Mouse (Mus musculus) gastrocnemius, adult 8-10 months (tissue): Measurements from ENCODE around the gene Dusp21. TPM values are rescaled to one million over a fixed set of nuclear protein-coding genes. Genes with fewer than 3 reads are reported as not detected.

ENCODE experiments used
- DNase-seq, 2 experiments: peaks; one replicate each; pipeline ENCODE4 v3.0.0; 2022; ENCODE audit warnings: low spot score in 2 of 2
- total RNA-seq, 4 experiments: library from RNA; stranded (reverse); gene quantifications; 2 replicates each; pipeline ENCODE4 v1.2.4; 2022

Gene Dusp21
- not detected for total RNA-seq

DNA sequence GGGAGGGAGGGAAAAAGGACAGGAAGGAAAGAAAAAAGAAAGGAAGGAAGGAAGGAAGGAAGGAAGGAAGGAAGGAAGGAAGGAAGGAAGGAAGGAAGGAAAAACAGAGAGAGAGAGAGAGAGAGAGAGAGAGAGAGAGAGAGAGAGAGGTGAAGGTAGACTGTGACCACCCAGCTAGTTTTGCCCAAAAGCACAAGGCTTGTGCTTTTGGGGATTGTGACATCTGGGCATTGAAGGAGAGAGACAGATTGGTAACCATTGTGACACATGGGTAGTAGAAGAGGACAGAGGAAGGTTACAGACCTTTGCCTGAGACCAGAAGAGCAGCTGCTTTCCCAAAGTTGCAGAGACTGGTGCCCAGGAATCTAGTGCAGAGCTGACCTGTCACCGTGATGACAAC, at the start of gene Dusp21:
Dusp21 (plus strand) TSS at position 301 of the 400 bp plus-strand sequence.
- no peak for DNase-seq

DNA sequence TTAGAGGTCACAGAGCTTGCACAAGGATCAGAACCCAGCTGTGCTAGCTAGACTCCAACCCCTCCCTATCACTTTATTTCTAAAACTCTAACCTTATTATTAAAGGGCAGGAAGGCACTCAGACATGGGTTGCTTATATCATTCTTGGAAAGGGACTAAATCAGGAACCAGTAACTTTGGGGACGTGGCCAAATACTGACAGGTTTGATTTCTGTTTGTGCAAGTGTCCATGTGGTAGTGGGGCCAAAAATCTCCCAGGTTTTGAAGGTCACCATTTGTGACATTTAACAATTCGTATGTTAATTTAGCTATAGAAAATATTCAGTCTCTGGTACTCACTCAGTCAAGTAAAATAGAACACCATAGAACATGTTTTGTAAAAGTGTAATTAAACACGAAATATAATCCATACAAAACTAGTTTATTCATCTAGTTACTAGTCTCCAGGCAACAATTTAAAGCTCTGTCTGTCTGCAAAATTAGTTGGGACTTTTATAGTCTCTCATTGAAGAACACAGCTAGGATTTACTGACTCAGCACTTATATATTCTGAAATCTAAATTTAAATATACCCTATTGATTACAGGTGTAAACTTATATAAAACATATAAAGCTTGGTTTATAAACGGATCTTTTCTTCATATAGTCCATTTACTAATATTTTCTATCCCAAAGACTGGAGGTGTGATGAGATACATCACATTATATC, 15.2 kb downstream of the Dusp21 start:
- no peak for DNase-seq

DNA sequence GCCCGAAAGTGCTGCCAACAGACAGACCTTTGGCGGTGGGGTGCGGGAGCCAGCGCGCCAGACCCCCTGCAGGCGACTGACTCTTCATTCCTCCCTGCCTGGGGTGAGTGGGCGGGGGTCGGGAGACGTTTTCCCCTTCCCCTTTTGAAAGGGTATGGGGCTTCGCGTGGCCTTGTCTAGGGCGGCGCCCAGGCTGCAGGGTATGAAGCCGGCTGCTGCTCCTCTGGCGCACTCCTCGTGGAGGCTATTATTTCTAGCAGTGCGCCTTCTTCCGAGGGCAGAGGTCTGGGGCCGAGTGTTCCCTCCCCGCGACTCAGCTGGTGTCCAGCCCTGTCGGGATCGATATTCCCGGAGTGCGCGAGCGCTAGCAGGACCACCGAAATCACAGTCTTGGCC, 16.1 kb downstream of the Dusp21 start:
- no peak for DNase-seq

DNA sequence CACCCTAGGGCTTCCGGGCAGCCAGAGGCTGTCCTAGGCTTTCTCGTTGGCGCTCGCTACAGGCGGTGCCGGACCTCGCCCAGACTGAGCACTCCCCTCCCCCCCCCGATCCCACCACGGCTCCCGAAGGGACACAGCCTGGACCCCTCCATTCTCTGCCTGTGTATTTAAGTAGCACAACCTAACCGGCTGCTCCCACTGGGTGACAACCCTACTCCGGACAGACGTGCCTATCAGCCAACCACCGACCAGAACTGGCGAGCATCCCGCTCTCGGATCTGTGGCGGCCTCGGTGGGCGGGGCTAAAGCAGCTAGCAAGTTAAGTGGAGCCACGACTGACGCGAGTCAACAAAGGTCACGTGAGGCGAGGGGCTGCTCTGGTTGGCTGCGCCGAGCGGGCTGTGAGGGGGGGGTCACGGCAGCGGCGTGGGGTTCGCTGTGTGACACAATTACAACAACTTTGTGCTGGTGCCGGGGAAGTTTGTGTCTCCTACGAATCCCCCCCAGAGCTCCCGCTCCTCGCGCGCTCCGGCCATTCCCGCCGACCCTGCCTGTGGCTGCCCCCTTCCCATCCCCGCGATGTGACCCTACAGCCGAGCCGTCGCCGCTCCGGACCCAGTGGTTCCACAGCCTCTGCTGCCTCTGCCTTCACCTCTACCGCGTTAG, 16.7 kb downstream of the Dusp21 start, which contains the start of gene Kdm6a:
Kdm6a (plus strand) TSS at position 384 of the 666 bp plus-strand sequence.
- DNase-seq = peak; percentile 97 to 100

DNA sequence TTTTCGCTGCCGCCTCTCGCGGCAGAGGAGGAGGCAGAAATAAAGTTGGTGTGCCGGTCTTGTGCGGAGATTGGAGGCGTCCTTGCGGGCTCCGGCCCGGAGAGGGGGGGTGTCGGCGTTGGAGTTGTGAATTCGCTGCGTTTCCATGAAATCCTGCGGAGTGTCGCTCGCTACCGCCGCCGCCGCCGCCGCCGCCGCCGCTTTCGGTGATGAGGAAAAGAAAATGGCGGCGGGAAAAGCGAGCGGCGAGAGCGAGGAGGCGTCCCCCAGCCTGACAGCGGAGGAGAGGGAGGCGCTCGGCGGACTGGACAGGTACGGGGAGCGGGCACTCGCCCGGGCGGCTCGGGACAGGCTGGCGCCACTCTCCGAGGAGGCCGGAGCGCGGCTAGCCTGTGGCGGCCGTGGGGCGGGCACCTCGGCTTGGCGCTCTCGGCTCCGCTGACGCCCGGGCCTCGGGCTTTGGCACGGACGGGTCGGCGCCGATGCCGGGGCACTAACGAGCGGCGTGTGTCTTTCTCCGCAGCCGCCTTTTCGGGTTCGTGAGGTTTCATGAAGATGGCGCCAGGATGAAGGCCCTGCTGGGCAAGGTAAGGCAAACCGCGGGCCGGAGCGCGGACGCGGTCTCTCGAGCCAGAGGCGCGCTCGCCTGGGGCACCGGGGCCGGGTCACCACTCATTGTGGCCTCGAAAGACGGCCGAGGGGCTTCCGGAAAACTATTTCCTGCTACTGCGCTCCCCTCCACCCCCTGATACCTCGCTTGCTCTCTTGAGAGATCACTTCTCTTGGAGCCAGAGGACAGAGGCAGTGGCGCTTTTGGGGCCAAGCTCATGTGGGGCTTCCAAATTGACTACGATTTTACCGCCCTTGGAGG, 17.4 kb downstream of the Dusp21 start:
- DNase-seq = peak; percentile 10 to 59

DNA sequence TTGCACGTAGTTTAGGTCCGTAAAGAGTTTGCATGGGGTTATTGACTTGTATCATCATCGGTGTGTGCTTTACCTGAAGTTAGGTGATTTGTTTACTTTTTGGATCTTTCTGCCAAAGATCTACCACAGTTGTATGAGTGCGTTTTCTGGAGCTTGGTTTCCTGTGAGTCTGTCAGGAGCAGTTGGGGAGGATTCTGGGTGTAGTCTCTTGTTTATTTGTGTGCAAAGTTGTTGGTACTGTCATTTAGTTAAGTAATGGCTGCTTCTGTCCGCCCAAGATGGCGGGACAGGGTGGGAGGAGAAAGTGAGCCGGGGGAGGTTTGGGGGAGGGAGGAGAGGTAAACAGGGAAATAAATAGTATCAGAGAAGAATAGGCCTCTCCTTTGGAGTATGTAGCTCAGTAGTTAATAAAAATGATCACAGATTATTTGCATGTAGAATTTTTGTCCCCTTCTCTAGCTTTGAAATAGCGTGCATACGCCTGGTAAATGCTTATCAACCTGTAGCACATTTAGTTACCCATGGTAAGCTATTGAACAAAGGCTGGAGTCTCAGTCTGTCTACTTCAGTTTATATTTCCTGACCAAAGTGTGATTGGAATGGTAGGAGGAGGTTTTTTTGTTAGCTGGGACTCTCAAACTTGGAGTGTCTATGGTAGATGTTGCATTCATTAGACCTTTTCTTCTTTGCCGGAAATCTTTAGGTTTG, 18.4 kb downstream of the Dusp21 start:
- DNase-seq = no peak

DNA sequence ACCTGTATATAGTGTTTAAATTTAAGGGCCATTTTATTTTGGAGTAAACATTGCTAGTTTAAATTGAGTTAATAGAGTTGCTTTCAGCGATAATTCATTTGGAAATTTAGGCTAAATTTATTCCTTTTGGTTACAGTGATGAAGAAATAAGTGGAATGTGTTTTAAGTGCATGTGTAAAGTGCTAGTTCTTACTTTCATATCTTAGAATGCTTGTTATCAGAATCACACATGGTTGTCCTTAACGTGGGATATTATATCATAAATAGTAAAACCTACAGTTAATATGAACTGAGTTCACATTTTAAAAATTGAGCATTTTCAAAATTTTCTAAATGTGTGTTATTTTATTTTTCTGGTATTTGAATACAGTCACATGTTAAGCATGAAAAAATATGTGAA, 19.5 kb downstream of the Dusp21 start:
- DNase-seq = no peak

DNA sequence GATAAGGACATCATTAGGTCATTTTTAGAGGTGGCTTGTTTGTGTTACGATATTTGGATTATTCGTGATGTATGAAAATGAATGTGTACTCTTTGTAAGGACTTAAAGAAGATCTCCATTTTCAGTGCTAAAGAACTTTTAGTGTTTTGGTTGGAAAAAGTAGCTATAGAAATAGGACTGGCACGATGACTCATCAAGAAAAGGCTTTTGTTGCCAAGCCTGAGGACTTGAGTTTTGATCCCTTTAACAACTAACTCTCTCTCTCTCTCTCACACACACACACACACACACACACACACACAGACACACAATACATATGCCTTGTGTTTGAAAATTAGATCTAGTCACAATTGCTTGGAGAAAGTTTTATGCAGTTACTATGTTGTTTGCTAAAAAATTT, 21.3 kb downstream of the Dusp21 start:
- no peak for DNase-seq

DNA sequence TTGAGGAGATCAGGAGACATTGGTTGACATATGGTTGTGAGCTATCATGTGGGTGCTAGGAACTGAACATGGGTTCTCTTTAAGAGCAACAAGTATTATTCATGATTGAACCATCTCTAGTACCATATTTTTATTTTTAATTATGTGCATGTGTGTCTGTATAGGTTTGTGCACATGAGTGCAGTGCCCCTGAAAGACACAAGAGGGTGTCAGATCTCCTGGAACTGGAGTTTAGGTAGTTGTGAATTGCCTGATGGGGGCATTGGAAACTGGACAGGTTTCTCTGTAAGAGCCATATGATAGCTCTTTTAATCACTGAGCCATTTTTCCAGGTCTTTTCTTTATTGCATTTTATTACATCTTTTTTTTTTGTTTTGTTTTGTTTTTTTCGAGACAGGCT, 23.3 kb downstream of the Dusp21 start:
- DNase-seq = no peak

DNA sequence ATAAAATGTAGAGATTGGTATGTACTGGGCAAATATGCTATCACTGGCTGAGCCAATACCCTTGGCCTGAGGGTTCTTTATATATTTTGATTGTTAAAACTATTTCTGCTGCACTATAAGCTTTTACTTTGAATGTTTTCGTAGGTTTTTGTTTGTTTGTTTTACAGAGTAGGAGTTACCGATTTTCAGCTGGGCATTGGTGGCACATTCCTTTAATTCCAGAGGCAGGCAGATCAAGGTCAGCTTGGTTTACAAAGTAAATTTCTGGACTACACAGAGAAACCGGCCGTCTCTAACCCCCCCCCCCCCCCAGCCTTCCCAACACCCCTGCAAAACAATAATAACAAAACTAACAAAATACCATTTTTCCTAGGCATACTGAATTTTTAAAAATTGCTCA, 29.2 kb downstream of the Dusp21 start:
- no peak for DNase-seq

DNA sequence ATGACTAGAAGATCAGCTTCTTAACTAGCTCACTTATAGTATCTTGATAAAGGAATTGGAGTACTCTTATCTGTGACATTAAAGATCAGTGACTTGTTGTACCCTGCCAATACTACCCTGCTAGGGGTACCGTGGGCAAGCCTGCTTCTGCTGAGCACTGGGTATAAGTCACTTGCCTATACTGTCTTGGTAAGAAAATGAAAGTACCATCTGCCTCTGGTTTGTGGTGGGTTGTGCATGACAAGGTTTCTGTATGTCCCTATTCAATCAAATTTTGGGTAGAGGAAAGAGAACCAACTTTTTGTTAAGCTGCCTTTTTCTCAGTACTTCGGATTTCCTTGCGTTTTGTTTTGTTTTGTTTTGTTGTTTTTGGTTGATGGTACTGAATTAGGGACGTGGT, 32.1 kb downstream of the Dusp21 start:
- no peak for DNase-seq

DNA sequence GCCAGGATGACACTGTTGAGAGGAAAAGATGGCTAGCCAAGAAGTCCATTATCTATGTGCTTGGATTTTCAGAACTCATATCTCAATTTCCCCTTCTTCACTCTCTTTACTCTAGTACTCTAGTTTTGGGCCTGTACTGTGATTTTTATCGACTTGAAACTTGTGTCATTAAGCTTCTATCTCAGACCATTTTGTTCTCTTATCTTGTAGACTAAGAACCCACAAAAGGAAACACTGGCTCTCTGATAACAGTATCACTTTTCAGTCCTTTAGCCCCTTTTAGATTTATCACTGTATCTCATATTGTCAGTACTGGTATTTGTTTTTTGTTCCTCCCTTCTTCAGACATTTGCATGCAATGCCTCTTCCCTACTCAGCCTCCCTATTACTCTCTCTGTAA, 33.8 kb downstream of the Dusp21 start:
- no peak for DNase-seq

DNA sequence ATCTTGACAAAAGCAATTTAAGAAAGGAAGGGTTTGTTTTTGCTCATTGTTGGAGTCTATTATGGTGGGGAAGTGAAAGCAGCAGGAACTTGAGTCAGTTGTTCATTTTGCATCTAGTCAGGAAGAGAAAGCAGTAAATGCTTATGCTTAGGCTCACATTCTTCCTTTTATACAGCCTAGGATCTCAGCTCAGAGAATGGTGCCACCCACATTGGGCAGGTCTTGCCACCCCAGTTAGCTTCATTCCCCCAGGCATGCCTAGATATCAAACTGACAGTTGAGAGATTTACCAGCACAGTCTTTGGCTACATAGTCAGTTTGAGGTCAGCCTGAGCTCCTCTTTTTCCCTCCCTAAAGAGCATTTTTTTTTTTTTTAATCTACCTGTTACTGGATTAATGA, 41.5 kb downstream of the Dusp21 start:
- DNase-seq = no peak

DNA sequence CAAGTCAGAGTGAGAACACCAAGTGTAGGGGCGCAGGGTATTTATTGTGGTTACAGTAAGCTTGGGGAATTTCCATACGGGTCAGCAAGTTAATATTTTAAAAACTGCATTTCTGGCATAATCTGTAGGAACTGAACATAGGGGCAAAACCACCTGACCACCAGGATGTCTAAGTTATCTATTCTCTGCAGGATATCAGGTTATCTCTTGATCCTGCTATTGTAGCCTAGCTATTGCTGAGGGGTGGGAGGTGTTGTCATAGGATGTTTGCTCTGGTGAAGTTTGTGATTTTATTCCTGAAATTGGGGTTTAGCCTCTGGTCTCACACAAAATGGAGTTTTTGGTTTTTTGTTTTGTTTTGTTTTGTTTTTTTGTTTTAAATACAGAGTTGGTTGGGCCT, 42.6 kb downstream of the Dusp21 start:
- no peak for DNase-seq

Other genes with a start within 250 kb of the Dusp21 start
- gene Kdm6a, start 16.7 kb downstream of the Dusp21 start, total RNA-seq = 10 to 100 TPM; 15.5 to 34.9 (median 23.5) TPM